Mouse (Mus musculus): ENCODE data around the gene Gng7.

- TF ChIP-seq CTCF (conservative IDR thresholded peaks at IDR 0.05; ENCODE audit: insufficient read depth, insufficient read length, low read depth, low read length): no peak
- no peak for TF ChIP-seq POLR2A (IDR thresholded peaks at IDR 0.05; ENCODE audit: low read depth, low read length)
Observed at GRCm38 (mm10) chr10:81019687-81020086, 4.9 kb upstream of the Gng7 start.

Data from kidney, adult 2 months (tissue).